Mouse (Mus musculus): ENCODE results near the gene Slc4a2.

The Slc4a2 gene

DNA sequence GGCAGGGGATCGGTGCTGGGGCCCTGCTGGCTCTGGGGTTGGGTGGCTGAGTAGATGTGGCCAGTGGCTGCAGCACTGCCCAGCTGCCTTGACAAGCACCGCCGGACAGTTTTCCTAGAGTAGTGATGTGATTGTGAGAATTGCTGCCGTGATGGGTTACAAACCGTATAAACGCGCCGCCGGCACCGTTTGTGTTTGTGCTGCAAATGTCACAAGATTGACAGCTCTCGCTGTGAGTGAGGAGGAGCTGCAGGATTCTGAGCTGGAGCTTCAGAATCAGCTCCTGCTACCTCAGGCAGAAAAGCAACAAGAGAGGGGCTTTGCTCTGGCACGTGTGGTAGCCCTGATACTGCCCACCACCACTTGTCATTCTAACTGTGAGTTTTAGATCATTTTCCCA lies 43.1 kb downstream of the Slc4a2 start:
- DNase-seq (ENCODE audit: low read depth, low spot score) = no peak

DNA sequence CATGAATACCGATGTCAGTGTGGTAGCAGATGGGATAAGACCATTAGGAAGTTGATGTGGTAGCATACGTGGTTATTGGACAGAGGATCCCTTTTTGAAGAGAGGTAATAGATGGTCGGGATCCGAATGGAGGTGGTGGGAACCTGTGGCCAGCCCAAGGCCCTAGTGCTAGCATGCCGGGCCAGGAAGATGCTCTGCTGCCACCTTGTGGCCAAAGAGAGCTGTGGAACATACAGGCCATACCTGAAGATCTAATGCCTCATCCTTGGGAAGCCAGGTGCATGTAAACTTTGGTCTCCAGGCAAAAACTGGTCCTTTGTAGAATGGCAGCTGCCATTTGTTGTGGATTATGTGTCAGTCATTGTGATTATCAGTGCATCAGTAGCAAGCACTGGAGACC lies 47.0 kb downstream of the Slc4a2 start:
- peak; percentile 78 for DNase-seq (ENCODE audit: low read depth, low spot score)

DNA sequence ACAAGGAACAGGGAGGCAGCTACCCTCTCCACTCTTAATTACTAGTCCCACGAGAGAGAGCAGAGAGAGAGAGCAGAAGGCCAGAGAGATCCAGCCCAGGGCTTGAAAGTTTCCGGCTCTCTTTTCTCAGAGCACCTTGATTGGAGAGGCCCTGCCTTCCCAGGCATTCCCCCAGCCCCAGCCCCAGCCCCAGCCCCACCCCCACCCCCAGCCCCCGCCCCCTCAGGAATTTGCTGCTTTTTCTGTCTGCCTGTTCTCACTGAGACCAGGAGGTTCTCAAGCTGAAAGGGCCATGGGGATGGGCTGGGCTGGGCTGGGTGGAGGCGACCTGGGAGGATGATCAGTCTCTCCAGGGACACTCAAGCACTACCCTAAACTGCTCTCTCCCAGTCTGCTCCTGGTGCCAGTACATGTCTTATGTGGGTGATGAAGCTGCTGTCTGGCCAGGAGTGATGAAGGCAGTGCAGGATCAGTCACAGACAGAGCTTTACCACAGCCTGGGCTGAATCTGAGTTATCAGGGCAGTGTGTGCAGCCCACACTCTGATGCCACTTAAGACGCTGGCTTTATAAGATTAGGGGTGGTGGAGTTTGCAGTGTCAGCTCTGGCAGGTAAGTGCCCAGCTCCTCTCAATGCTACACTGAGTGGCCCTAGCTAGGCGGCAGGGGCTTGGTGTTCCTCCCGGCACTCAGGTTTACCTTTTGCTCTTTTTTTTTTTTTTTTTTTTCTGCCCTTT lies 49.4 kb downstream of the Slc4a2 start:
- DNase-seq (ENCODE audit: low read depth, low spot score) = no peak

DNA sequence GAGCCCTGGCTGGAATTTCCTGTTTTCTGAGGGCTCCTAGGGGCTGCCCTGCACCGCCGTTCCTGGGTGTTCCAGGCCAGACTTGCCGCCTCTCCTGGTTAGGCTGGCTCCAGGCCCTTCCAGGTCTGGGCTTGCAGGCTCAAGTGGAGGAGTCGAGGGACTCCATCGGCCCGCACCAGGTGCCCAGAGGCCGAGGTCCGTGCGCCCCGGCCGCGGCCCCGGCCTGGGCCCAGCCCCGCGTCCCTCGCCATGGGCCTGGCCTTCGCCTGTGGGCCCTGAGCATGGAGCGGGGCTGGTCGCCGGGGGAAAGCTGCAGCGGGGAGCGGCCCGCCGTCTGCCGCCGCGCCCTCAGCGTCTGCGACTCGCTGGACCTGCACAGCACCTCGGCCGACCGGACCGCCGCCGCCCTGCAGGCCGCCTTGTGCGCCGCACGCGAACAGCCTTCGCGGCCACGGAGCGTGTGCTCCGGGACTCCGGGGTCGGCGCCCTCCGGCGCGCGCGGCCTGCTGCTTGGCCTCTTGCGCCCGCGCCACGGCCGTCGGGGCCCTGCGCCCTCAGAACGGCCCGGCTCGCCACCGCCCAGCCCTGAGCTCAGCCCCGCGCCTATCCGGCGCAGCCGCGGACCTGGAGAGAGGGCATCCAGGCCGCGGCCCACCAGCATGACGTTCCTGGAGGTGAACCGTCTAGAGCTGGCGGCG lies 50.5 kb downstream of the Slc4a2 start:
- no peak for DNase-seq (ENCODE audit: low read depth, low spot score)

DNA sequence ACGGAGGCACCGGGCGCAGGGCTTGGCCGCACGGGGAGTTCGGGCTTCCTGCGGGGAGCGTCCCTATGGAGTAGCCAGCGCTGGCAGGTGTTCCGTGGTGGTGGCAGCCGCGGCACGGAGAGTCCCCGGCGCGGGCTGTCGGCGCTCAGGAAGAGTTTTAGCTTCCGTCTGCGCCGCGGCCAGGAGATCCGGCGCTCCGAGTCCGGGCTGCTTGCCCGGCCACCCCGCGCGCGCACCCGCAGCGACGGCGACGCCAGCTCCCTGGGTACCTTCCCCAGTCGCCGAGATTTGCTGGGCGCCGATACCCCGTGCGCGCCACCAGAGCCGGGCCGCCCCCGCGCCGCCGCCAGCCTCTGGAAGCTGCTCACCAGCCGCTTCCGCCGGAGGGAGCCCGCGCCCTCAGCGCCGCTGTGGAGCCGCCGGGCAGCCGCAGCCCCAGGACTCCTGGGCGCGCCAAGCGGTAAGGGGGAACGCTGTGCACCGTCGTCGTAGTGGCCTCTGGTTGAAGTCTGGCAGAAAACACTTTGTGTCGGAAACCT lies 51.2 kb downstream of the Slc4a2 start:
- DNase-seq (ENCODE audit: low read depth, low spot score) = no peak

DNA sequence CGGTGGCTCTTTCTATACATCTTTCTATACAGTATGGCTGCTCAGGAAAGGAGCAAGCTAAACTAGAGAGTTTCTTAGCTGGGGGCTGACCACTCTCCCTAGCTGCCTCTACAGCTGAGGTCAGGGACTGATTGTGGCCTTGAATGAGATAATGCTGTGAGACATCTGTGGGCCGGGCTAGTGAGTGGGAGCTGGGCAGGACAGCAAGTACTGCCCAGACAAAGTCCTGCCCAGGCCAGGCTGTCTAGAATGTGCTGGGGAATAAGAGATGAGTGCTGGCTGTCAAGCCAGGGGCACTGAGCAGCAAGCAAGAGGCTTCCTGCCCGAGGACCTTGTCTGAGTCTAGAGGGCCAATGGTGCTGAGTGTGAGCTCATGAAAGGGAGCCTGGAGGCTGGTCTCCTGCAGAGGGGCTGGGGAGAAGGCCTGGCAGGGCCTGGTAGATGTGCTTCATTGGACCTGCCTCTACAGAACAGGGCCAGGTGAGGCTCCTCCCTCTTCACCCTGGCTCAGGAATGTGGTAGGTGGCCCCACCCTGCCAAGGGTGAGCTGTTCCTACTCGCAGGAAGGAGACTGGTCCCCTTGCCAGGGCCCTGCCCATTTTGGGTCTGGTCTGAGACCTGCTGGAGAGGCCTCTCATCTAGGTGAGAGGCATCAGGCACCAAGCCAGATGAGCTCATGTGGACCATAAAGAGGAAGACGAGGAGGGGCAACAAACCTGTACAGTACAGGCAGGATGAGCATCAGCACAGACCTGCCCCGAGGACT lies 52.0 kb downstream of the Slc4a2 start:
- no peak for DNase-seq (ENCODE audit: low read depth, low spot score)

DNA sequence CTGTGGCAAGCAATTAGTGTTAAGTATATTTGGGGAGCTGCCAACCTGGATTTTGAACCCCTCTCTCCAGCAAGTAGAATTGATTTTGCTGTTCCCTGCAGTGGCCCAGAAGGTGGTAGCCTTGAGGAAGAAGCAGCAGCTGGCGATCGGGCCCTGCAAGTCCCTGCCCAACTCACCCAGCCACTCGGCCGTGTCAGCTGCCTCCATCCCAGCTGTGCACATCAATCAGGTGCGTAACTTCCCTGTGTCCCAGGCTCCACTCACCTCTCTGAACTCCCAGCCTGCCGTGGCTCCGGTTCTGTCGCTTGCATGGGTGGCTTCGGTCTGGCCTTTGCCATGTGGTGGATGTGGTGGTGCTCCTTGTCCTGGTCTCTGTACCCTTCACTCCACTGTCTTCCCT lies 54.3 kb downstream of the Slc4a2 start:
- DNase-seq (ENCODE audit: low read depth, low spot score) = no peak

DNA sequence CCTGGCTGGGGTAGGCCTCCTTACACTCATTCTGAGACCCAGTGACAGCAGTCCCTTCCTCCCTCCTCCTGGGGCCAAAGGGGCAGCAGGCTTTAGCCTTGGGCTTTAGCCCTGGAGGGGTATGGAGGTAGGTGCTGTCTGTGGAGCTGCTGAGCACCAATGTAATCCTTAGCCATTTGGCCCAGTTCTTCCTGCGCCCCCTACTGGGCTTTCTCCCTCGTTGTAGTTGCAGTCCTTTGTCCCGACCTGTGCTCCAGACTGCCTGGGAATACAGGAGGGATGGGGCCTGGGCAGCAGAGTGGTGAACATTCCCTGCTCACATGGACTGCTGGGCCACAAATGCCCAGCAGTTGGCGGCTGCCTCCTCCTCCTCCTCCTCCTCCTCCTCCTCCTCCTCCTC lies 58.0 kb downstream of the Slc4a2 start:
- peak; percentile 83 for DNase-seq (ENCODE audit: low read depth, low spot score)

DNA sequence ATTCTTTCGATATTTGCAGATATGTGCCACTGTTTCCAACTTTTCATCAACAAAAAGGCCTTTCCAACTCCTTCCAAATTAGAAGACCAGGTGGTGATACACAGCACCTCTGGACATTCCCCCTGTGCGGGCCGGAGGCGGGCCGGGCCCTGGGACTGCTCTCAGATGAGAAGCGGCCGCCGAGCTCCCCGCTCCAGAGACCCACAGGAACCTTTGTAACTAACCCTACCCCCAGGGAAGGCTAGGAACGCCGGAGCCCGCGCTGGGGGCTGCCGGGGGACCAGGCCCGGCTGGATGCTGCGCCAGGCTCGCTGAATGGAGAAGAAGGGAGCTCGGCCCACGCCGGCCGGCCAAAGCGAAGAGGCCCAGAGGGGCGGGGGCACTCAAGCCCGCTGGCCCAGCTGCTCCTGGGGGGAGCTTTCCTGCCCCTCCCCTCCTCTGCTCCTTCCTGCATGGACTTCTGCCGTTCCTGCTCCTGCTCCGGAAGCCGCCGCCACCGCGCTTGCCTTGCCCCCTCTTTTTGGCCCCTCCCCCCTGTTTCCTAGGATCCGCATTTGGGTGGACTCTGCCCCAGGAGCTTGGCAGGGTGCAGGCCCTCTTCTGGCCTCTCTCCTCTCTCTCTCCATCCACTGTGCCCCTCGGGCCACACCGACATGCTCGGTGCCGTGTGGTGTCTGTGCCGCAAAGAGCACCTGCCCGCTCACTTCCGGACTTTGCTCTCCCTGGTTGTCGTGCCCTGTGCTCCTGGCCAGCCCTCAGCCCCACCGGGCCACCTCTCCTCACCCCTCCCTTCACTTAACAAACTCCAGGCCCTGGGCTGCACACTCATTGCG lies 58.8 kb downstream of the Slc4a2 start:
- no peak for DNase-seq (ENCODE audit: low read depth, low spot score)

DNA sequence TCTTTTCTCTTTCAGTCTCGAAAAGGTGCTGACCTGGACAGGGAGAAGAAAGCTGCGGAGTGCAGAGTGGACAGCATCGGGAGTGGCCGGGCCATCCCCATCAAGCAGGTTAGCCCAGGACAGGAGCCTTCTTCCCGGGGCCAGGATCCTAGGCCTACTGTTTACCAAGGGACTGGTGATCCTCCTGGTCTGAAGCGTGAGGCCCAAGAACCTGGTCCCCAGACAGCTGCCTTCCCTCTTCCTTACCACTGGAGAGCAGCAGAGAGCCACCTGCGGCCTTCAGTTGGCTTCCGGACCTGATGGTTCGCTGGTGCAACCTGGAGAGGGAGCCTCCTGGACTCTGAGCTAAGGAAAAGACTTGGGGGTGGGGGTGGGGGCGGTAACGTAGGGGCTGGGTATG lies 59.7 kb downstream of the Slc4a2 start:
- DNase-seq (ENCODE audit: low read depth, low spot score) = peak; percentile 83

DNA sequence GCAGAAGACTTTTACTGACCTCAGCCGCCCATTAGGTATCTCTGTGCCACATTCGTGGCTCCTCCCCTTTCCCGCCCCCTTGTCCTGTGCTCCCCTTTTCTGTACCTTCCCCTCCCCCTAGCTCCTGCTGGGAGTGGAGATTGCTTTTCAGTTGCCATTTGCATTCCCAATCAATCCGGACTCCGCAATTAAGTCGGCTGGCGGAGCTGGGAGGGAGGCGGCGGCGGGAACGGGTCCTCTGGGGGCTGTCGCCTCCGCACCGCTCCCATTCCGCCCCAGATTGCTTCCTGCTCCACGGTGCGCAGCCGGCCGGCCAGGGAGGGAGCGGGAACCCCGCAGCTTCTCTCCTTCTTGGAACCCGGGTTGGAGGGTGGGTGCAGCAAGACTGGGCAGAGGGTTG lies 61.3 kb downstream of the Slc4a2 start:
- no peak for DNase-seq (ENCODE audit: low read depth, low spot score)

DNA sequence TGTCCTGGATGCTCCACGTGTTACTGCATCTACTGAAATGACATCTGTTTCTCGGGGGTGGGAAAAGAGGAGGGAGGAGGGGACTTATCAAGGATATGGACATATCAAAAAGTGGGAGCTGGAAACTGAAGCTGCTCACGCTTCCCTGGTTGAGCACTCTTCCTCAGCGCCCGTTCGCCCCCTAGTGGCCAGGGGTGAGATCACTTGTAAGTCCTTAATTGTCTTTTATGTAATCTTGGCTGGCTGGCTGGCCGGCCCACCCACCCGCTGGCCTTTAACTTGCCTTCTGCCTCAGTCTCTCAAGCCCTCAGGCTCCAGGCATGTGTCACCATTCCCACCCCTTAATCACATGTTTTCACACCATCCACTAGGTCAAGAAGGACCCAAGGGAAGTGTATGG lies 62.5 kb downstream of the Slc4a2 start:
- peak; percentile 85 for DNase-seq (ENCODE audit: low read depth, low spot score)

DNA sequence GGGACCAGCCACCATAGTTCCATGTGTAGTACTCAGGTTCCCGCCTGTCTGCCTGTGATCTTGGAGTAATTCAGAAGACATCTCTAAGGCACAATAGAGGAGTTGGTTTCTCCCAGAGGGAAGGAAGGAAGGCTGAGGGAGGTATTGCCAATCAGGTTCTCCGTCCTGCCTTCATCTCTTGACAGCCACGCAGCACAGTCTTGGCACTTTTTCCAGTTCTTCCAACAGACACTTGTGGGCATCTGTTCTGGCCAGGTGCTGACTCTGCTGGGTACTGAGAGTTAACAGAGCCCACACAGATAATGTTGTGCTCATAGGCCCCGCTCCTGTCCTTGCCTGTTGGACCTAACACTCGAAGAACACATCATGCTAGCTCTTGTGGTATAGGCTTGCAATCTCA lies 63.1 kb downstream of the Slc4a2 start:
- DNase-seq (ENCODE audit: low read depth, low spot score) = no peak

DNA sequence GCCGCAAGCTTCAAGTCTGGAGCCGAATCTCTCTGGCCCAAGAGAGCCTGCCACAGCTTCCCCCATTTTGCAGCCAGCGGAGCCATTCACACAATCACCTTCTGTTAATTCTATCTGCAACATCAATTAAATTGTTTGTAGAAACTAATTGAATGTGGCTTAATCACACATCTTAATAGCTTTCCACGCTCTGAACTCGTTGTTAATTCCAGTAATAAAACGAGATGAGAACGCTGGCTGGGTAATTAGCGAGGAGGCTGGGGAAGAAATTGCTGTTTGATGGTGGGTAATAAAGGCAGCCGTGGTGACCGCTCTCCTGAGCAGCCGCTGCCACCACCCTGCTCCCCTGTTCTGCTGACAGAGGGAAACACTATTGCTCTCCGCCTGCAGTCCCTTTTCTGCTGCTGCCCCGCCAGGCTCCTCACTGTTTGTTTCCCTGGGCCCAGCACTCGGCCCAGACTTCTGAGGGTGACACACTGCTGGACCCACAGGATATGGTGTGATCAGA lies 66.8 kb downstream of the Slc4a2 start:
- no peak for DNase-seq (ENCODE audit: low read depth, low spot score)

All from forelimb bud, embryonic 11.5 days (tissue).